Mouse (Mus musculus): ENCODE results near the gene Gm17018. TPM values are rescaled to one million over a fixed set of nuclear protein-coding genes. Genes with fewer than 3 reads are reported as not detected.
A peak's percentile ranks its signal among the peaks of the same experiment; 100 is the strongest.

Gm17018 gene
- polyA plus RNA-seq, 1 experiment from 2014 or later = 85.7 TPM

GRCm38 (mm10) chr19:45592916-45593315, 32.5 kb downstream of the Gm17018 start:
- Histone ChIP-seq H3K9ac (ENCODE audit: low read depth, low read length) (no peak overlapping the region), H3K4me3 (ENCODE audit: low read length) (no peak overlapping the region), H3K9me3 (ENCODE audit: control insufficient read depth, low read length) (no peaks in the 10 kb centered on the region), H3K4me2 (ENCODE audit: low read length) (no peak overlapping the region), H3K27me3 (replicated peaks; ENCODE audit: control insufficient read depth, insufficient read depth, low read length) (no peaks in the 10 kb centered on the region), H3K27ac (ENCODE audit: low read depth, low read length) (no peak overlapping the region), H3K36me3 (ENCODE audit: control insufficient read depth, insufficient read depth, low read length) (no peaks in the 10 kb centered on the region), H3K4me1 (ENCODE audit: control insufficient read depth, insufficient read depth, low read depth, low read length) (peaks cover 13% of the 10 kb centered on the region)
- WGBS = 72% methylated on average over 9 of the region's 9 CpGs
- 0 out of 2 replicates have a peak, but pooled peaks have one; percentile 19 for ATAC-seq

GRCm38 (mm10) chr19:45594079-45594478, 33.7 kb downstream of the Gm17018 start:
- peaks cover 13% of the 10 kb centered on the region for H3K4me1 ChIP-seq (ENCODE audit: control insufficient read depth, insufficient read depth, low read depth, low read length)
- peaks cover 3% of the 10 kb centered on the region; the same call in 1 of the 2 replicates for H3K27me3 ChIP-seq (replicated peaks; ENCODE audit: control insufficient read depth, insufficient read depth, low read length)
- no peaks in the 10 kb centered on the region for H3K9me3 ChIP-seq (ENCODE audit: control insufficient read depth, low read length)
- no peak overlapping the region for H3K9ac ChIP-seq (ENCODE audit: low read depth, low read length)
- ATAC-seq = no peak
- 90% methylated on average over 7 of the region's 7 CpGs for WGBS
- no peak overlapping the region for H3K4me3 ChIP-seq (ENCODE audit: low read length)
- no peak overlapping the region for H3K4me2 ChIP-seq (ENCODE audit: low read length)
- no peak overlapping the region for H3K27ac ChIP-seq (ENCODE audit: low read depth, low read length)
- no peaks in the 10 kb centered on the region for H3K36me3 ChIP-seq (ENCODE audit: control insufficient read depth, insufficient read depth, low read length)

GRCm38 (mm10) chr19:45595481-45595880, 35.1 kb downstream of the Gm17018 start:
- Histone ChIP-seq H3K27ac (ENCODE audit: low read depth, low read length) (no peak overlapping the region), H3K4me2 (ENCODE audit: low read length) (no peak overlapping the region), H3K4me3 (ENCODE audit: low read length) (no peak overlapping the region), H3K9me3 (ENCODE audit: control insufficient read depth, low read length) (no peaks in the 10 kb centered on the region), H3K36me3 (ENCODE audit: control insufficient read depth, insufficient read depth, low read length) (no peaks in the 10 kb centered on the region), H3K4me1 (ENCODE audit: control insufficient read depth, insufficient read depth, low read depth, low read length) (peaks cover 13% of the 10 kb centered on the region), H3K27me3 (replicated peaks; ENCODE audit: control insufficient read depth, insufficient read depth, low read length) (peaks cover 3% of the 10 kb centered on the region; the same call in 1 of the 2 replicates), H3K9ac (ENCODE audit: low read depth, low read length) (no peak overlapping the region)
- 89% methylated on average over 6 of the region's 6 CpGs for WGBS
- no peak for ATAC-seq

DNA sequence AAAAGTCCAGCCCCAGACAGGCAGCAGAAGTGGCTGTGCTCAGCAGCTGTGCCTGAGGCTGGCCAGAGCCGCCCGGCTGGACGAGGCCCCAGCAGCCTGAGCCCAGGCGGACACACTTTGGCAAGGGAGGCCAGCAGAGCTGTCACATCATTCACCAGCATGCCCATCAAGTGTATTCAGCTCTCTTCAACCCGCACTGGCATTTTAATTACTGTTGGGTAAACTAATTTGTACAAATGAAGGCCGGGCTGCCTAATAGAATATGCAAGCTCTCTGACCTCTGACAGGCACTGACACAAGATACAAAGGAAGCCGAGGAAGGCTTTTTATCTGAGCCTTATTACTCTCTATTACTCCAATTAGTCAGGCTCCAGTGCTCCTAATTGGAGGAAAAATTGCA, 35.6 kb downstream of the Gm17018 start:
- H3K9ac ChIP-seq (ENCODE audit: low read depth, low read length) = no peak overlapping the region
- H3K9me3 ChIP-seq (ENCODE audit: control insufficient read depth, low read length) = no peaks in the 10 kb centered on the region
- peaks cover 3% of the 10 kb centered on the region; the same call in 1 of the 2 replicates for H3K27me3 ChIP-seq (replicated peaks; ENCODE audit: control insufficient read depth, insufficient read depth, low read length)
- no peak overlapping the region for H3K4me2 ChIP-seq (ENCODE audit: low read length)
- no peaks in the 10 kb centered on the region for H3K36me3 ChIP-seq (ENCODE audit: control insufficient read depth, insufficient read depth, low read length)
- no peak overlapping the region for H3K4me3 ChIP-seq (ENCODE audit: low read length)
- H3K27ac ChIP-seq (ENCODE audit: low read depth, low read length) = no peak overlapping the region
- peaks cover 13% of the 10 kb centered on the region for H3K4me1 ChIP-seq (ENCODE audit: control insufficient read depth, insufficient read depth, low read depth, low read length)
- 10% methylated on average over 7 of the region's 7 CpGs for WGBS
- ATAC-seq = peak; percentile 80

DNA sequence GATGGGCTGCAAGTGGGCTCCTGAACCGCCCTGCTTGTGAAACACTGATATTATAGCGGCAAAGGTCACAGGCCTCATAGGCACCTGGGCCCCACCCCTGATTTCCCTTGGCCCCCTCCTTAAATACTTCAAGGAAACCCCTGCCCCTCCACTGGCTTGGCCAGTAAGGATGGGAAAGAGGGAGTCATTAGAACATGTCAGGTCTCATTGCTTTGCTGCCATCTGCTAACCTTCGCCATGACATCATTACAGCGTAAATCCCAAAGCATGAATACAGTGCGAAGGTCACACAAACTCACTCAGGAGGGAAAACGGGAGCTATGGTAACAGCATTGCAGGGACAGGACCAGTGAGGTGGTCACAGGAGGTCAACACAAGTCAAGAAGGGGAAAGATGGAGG, 36.0 kb downstream of the Gm17018 start:
- Histone ChIP-seq H3K36me3 (ENCODE audit: control insufficient read depth, insufficient read depth, low read length) (no peaks in the 10 kb centered on the region), H3K4me3 (ENCODE audit: low read length) (no peak overlapping the region), H3K4me1 (ENCODE audit: control insufficient read depth, insufficient read depth, low read depth, low read length) (peaks cover 13% of the 10 kb centered on the region), H3K27me3 (replicated peaks; ENCODE audit: control insufficient read depth, insufficient read depth, low read length) (peaks cover 3% of the 10 kb centered on the region; the same call in 1 of the 2 replicates), H3K9ac (ENCODE audit: low read depth, low read length) (no peak overlapping the region), H3K4me2 (ENCODE audit: low read length) (no peak overlapping the region), H3K9me3 (ENCODE audit: control insufficient read depth, low read length) (no peaks in the 10 kb centered on the region), H3K27ac (ENCODE audit: low read depth, low read length) (no peak overlapping the region)
- peak; percentile 19; the same call in 1 of the 2 replicates for ATAC-seq
- WGBS = 41% methylated on average over 6 of the region's 6 CpGs

- peaks cover 10% of the 10 kb centered on the region for H3K4me1 ChIP-seq (ENCODE audit: control insufficient read depth, insufficient read depth, low read depth, low read length)
- 71% methylated on average over 4 of the region's 4 CpGs for WGBS
- H3K27ac ChIP-seq (ENCODE audit: low read depth, low read length) = no peak overlapping the region
- no peak overlapping the region for H3K9ac ChIP-seq (ENCODE audit: low read depth, low read length)
- H3K36me3 ChIP-seq (ENCODE audit: control insufficient read depth, insufficient read depth, low read length) = 0 out of 2 replicates have a peak, but pooled peaks cover 2% of the 10 kb centered on the region
- ATAC-seq = no peak
- no peak overlapping the region for H3K4me2 ChIP-seq (ENCODE audit: low read length)
- peaks cover 3% of the 10 kb centered on the region; the same call in 1 of the 2 replicates for H3K27me3 ChIP-seq (replicated peaks; ENCODE audit: control insufficient read depth, insufficient read depth, low read length)
- no peaks in the 10 kb centered on the region for H3K9me3 ChIP-seq (ENCODE audit: control insufficient read depth, low read length)
- no peak overlapping the region for H3K4me3 ChIP-seq (ENCODE audit: low read length)
These were observed 36.7 kb downstream of the Gm17018 start for GRCm38 (mm10) chr19:45597106-45597505.

- no peak overlapping the region for H3K9ac ChIP-seq (ENCODE audit: low read depth, low read length)
- H3K9me3 ChIP-seq (ENCODE audit: control insufficient read depth, low read length) = no peaks in the 10 kb centered on the region
- no peaks in the 10 kb centered on the region for H3K4me1 ChIP-seq (ENCODE audit: control insufficient read depth, insufficient read depth, low read depth, low read length)
- H3K4me3 ChIP-seq (ENCODE audit: low read length) = no peak overlapping the region
- H3K4me2 ChIP-seq (ENCODE audit: low read length) = no peak overlapping the region
- peaks cover 3% of the 10 kb centered on the region; the same call in 1 of the 2 replicates for H3K27me3 ChIP-seq (replicated peaks; ENCODE audit: control insufficient read depth, insufficient read depth, low read length)
- 93% methylated on average over 5 of the region's 5 CpGs for WGBS
- H3K27ac ChIP-seq (ENCODE audit: low read depth, low read length) = no peak overlapping the region
- no peak for ATAC-seq
- 0 out of 2 replicates have a peak, but pooled peaks cover 2% of the 10 kb centered on the region for H3K36me3 ChIP-seq (ENCODE audit: control insufficient read depth, insufficient read depth, low read length)
These were observed 42.2 kb downstream of the Gm17018 start for GRCm38 (mm10) chr19:45602606-45603005.

DNA sequence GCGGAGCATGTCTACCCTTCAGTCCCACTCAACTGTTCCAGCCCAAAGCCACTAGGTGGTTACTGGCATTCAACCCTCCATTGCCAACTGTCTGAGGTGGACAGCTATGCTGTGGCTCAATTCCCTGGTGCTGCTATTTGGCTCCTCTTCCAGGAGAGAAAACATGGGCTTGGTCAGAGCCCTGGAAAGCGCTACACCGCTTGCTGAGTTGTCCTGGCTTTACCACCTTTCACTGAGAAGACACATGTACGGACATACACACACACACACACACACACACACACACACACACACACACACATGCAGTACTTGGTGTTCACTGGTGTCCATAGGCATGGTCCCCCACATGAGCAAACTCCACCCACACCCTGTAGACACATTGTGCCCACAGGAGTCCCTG, 46.3 kb downstream of the Gm17018 start:
- H3K27me3 ChIP-seq (replicated peaks; ENCODE audit: control insufficient read depth, insufficient read depth, low read length) = no peaks in the 10 kb centered on the region; the same call in 1 of the 2 replicates
- no peak for ATAC-seq

DNA sequence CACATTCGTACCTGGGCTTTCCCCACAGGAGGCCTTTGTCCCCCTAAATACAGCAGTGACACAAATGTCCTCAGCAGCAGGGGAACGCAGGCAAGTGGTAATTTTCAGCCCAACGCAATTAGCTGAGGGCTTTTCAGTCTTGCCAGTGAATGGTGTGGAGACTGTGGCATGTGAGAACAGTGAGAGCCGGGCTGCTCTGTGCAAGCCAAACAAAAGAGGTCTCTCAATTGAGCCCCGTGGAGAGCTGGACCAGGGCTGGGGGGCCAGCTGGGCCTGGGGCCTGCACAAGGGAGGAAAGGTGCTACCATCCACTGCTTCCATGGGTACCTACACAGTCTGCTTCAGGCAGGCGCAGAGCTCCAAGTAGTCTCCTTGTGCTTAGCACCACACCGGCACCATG, 47.1 kb downstream of the Gm17018 start:
- Histone ChIP-seq H3K36me3 (ENCODE audit: control insufficient read depth, insufficient read depth, low read length) (no peaks in the 10 kb centered on the region), H3K4me3 (ENCODE audit: low read length) (no peak overlapping the region), H3K9ac (ENCODE audit: low read depth, low read length) (0 out of 2 replicates have a peak overlapping the region, but pooled peaks have one; percentile 13), H3K27ac (ENCODE audit: low read depth, low read length) (no peak overlapping the region), H3K4me1 (ENCODE audit: control insufficient read depth, insufficient read depth, low read depth, low read length) (no peaks in the 10 kb centered on the region), H3K9me3 (ENCODE audit: control insufficient read depth, low read length) (no peaks in the 10 kb centered on the region), H3K27me3 (replicated peaks; ENCODE audit: control insufficient read depth, insufficient read depth, low read length) (no peaks in the 10 kb centered on the region; the same call in 1 of the 2 replicates), H3K4me2 (ENCODE audit: low read length) (no peak overlapping the region)
- no peak for ATAC-seq
- WGBS = 14% methylated on average over 7 of the region's 7 CpGs

More for the DNA sequence above, 46.3 kb downstream of the Gm17018 start:
- H3K27ac ChIP-seq (ENCODE audit: low read depth, low read length) = no peak overlapping the region
- no peaks in the 10 kb centered on the region for H3K4me1 ChIP-seq (ENCODE audit: control insufficient read depth, insufficient read depth, low read depth, low read length)
- WGBS = 74% methylated on average over 4 of the region's 4 CpGs
- 0 out of 2 replicates have a peak, but pooled peaks cover 2% of the 10 kb centered on the region for H3K36me3 ChIP-seq (ENCODE audit: control insufficient read depth, insufficient read depth, low read length)
- H3K9ac ChIP-seq (ENCODE audit: low read depth, low read length) = no peak overlapping the region
- H3K9me3 ChIP-seq (ENCODE audit: control insufficient read depth, low read length) = no peaks in the 10 kb centered on the region
- H3K4me3 ChIP-seq (ENCODE audit: low read length) = no peak overlapping the region
- H3K4me2 ChIP-seq (ENCODE audit: low read length) = no peak overlapping the region

Data from hindbrain, embryonic 16.5 days (tissue).